25 mouse cellular contexts compared by ENCODE assay signal in the genomic region with DNA sequence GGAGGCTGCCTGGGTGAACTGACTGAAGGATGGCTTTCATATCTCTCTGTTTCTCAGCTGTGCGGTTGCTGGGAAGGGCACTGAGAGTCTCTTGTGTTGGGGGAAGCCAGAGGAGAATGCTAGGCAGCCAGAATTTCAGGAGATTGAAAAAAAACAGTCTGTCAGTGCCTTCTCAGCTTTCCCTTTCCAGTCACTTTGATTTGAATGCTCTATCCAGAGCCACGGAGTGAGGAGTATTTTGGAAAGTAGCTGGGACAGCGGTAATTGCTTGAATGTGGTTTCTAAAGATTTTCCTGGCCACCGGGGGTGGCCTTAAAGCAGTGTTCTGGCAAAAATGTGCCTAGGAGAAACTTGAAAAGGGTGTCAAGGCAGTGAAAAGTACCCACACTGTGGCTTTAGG.
DNase-seq lines count a peak whose midpoint lies in the region; ATAC-seq lines count a peak whose summit lies in the region.
"Had no signal": no experiment of that assay in that cellular context is flagged by ENCODE, and none has a peak within 500 bp of the region (broad histone marks: within the 10 kb centered on the region; RNA-seq: fewer than 3 reads in every experiment).

No protein-coding gene starts in this region.

- no peak overlapping the region for H3K4me3 ChIP-seq in embryonic facial prominence, embryonic 14.5 days (ENCODE audit: low read depth, low read length)
- H3K4me3 ChIP-seq in embryonic facial prominence, embryonic 10.5 days = no peak overlapping the region
- H3K4me3 ChIP-seq in heart, embryonic 10.5 days = no peak overlapping the region
- no peak overlapping the region for H3K4me3 ChIP-seq in midbrain, embryonic 10.5 days
- H3K4me3 ChIP-seq in midbrain, embryonic 16.5 days (ENCODE audit: low read depth, low read length) = no peak overlapping the region
- H3K4me3 ChIP-seq in kidney, embryonic 16.5 days (ENCODE audit: low read length) = no peak overlapping the region
- H3K4me3 ChIP-seq: erythroblast, embryonic 14.5 days; hindbrain, embryonic 15.5 days had no signal

- H3K9ac ChIP-seq in embryonic facial prominence, embryonic 14.5 days (ENCODE audit: low read depth, low read length) = no peak overlapping the region
- H3K9ac ChIP-seq in midbrain, embryonic 16.5 days (ENCODE audit: low read depth, low read length) = no peak overlapping the region
- no peak overlapping the region for H3K9ac ChIP-seq in kidney, embryonic 16.5 days (replicated peaks; ENCODE audit: low read length)
- H3K9ac ChIP-seq: forebrain, postnatal 0 days; hindbrain, embryonic 15.5 days had no signal

- H3K9me3 ChIP-seq in embryonic facial prominence, embryonic 14.5 days (ENCODE audit: control insufficient read depth, low read length) = no peaks in the 10 kb centered on the region
- H3K9me3 ChIP-seq in embryonic facial prominence, embryonic 10.5 days = no peaks in the 10 kb centered on the region
- H3K9me3 ChIP-seq in heart, embryonic 10.5 days = no peaks in the 10 kb centered on the region
- no peaks in the 10 kb centered on the region for H3K9me3 ChIP-seq in midbrain, embryonic 10.5 days (replicated peaks)
- H3K9me3 ChIP-seq in midbrain, embryonic 16.5 days (replicated peaks; ENCODE audit: control insufficient read depth, low read length, poor library complexity, severe bottlenecking) = no peaks in the 10 kb centered on the region
- no peaks in the 10 kb centered on the region for H3K9me3 ChIP-seq in kidney, embryonic 16.5 days (ENCODE audit: low read length)
- H3K9me3 ChIP-seq: hindbrain, embryonic 15.5 days had no signal

- WGBS in embryonic facial prominence, embryonic 14.5 days = 22% methylated on average over 4 of the region's 4 CpGs
- 66% methylated on average over 4 of the region's 4 CpGs for WGBS in embryonic facial prominence, embryonic 10.5 days
- WGBS in heart, embryonic 10.5 days = 43% methylated on average over 4 of the region's 4 CpGs
- 72% methylated on average over 4 of the region's 4 CpGs for WGBS in midbrain, embryonic 10.5 days
- WGBS in midbrain, embryonic 16.5 days = 65% methylated on average over 4 of the region's 4 CpGs
- WGBS in kidney, embryonic 16.5 days = 60% methylated on average over 4 of the region's 4 CpGs

- no peaks in the 10 kb centered on the region for H3K36me3 ChIP-seq in embryonic facial prominence, embryonic 14.5 days (ENCODE audit: control insufficient read depth, insufficient read depth, low read length)
- no peaks in the 10 kb centered on the region for H3K36me3 ChIP-seq in embryonic facial prominence, embryonic 10.5 days (replicated peaks)
- H3K36me3 ChIP-seq in heart, embryonic 10.5 days = no peaks in the 10 kb centered on the region
- no peaks in the 10 kb centered on the region for H3K36me3 ChIP-seq in midbrain, embryonic 10.5 days
- no peaks in the 10 kb centered on the region for H3K36me3 ChIP-seq in midbrain, embryonic 16.5 days (ENCODE audit: control insufficient read depth, insufficient read depth, low read length)
- no peaks in the 10 kb centered on the region for H3K36me3 ChIP-seq in kidney, embryonic 16.5 days (ENCODE audit: insufficient read depth, low read length)
- H3K36me3 ChIP-seq: hindbrain, embryonic 15.5 days had no signal

- no peak overlapping the region for H3K4me2 ChIP-seq in embryonic facial prominence, embryonic 14.5 days (ENCODE audit: low read depth, low read length)
- no peak overlapping the region for H3K4me2 ChIP-seq in midbrain, embryonic 16.5 days (ENCODE audit: low read length)
- no peak overlapping the region for H3K4me2 ChIP-seq in kidney, embryonic 16.5 days (replicated peaks; ENCODE audit: low read depth, low read length)
- H3K4me2 ChIP-seq: heart, embryonic 11.5 days; hindbrain, embryonic 15.5 days had no signal

- DNase-seq in embryonic facial prominence, embryonic 14.5 days (ENCODE audit: low spot score) = peak; percentile 70
- no peak for DNase-seq in embryonic facial prominence, embryonic 10.5 days (ENCODE audit: low spot score)
- DNase-seq in heart, embryonic 10.5 days (ENCODE audit: low spot score) = peak; percentile 41
- DNase-seq in heart, adult 8-10 months (ENCODE audit: low spot score) = no peak
- no peak for DNase-seq in midbrain, embryonic 10.5 days (ENCODE audit: low spot score)
- DNase-seq in fibroblast of lung, adult 2 months (ENCODE audit: low read depth) = peak; percentile 9
- DNase-seq: adrenal gland, postnatal 10 days; adrenal gland, postnatal 36 days; cerebellum, adult 11-12 months; cerebellum, adult 8-10 months; cerebellum, postnatal 10 days; cerebellum, postnatal 36 days; embryo, embryonic 11 days; forebrain, postnatal 0 days; gastrocnemius, postnatal 14 days; heart, adult 18-20 months; kidney, adult 2 months had no signal

- ATAC-seq in embryonic facial prominence, embryonic 14.5 days (ENCODE audit: low read depth) = no peak
- no peak for ATAC-seq in midbrain, embryonic 16.5 days
- ATAC-seq in kidney, embryonic 16.5 days (ENCODE audit: low FRiP score, low TSS enrichment) = no peak
- ATAC-seq: forebrain, embryonic 14.5 days; forebrain, postnatal 0 days; intestine, postnatal 0 days; Patski had no signal

- H3K27me3 ChIP-seq in embryonic facial prominence, embryonic 14.5 days (replicated peaks; ENCODE audit: control insufficient read depth, insufficient read depth, low read length) = no peaks in the 10 kb centered on the region
- 0 out of 2 replicates have a peak, but pooled peaks cover 7% of the 10 kb centered on the region for H3K27me3 ChIP-seq in embryonic facial prominence, embryonic 10.5 days (replicated peaks; ENCODE audit: low read depth, poor library complexity, severe bottlenecking)
- peaks cover 25% of the 10 kb centered on the region for H3K27me3 ChIP-seq in heart, embryonic 10.5 days (ENCODE audit: insufficient read depth, poor library complexity, severe bottlenecking)
- 0 out of 2 replicates have a peak, but pooled peaks cover 6% of the 10 kb centered on the region for H3K27me3 ChIP-seq in midbrain, embryonic 10.5 days (ENCODE audit: low read depth, poor library complexity, severe bottlenecking)
- H3K27me3 ChIP-seq in midbrain, embryonic 16.5 days (ENCODE audit: control insufficient read depth, insufficient read depth, low read depth, low read length) = no peaks in the 10 kb centered on the region
- no peaks in the 10 kb centered on the region for H3K27me3 ChIP-seq in kidney, embryonic 16.5 days (ENCODE audit: insufficient read depth, low read length)
- H3K27me3 ChIP-seq: hindbrain, embryonic 15.5 days; Patski had no signal

- no peak overlapping the region for H3K27ac ChIP-seq in embryonic facial prominence, embryonic 14.5 days (replicated peaks; ENCODE audit: low read depth, low read length)
- H3K27ac ChIP-seq in embryonic facial prominence, embryonic 10.5 days (replicated peaks) = no peak overlapping the region
- no peak overlapping the region for H3K27ac ChIP-seq in heart, embryonic 10.5 days
- H3K27ac ChIP-seq in midbrain, embryonic 10.5 days (replicated peaks) = 0 out of 2 replicates have a peak overlapping the region, but pooled peaks have one; percentile 33
- no peak overlapping the region for H3K27ac ChIP-seq in midbrain, embryonic 16.5 days (ENCODE audit: low read length)
- H3K27ac ChIP-seq in kidney, embryonic 16.5 days (ENCODE audit: low read length) = no peak overlapping the region
- H3K27ac ChIP-seq: hindbrain, embryonic 15.5 days had no signal

- peaks cover 9% of the 10 kb centered on the region; the same call in 1 of the 2 replicates for H3K4me1 ChIP-seq in embryonic facial prominence, embryonic 14.5 days (ENCODE audit: control insufficient read depth, insufficient read depth, low read length)
- H3K4me1 ChIP-seq in embryonic facial prominence, embryonic 10.5 days = 0 out of 2 replicates have a peak, but pooled peaks cover 26% of the 10 kb centered on the region
- H3K4me1 ChIP-seq in heart, embryonic 10.5 days = peaks cover 10% of the 10 kb centered on the region; the same call in 1 of the 2 replicates
- 0 out of 2 replicates have a peak, but pooled peaks cover 8% of the 10 kb centered on the region for H3K4me1 ChIP-seq in midbrain, embryonic 10.5 days
- H3K4me1 ChIP-seq in midbrain, embryonic 16.5 days (ENCODE audit: control insufficient read depth, insufficient read depth, low read length) = no peaks in the 10 kb centered on the region
- H3K4me1 ChIP-seq in kidney, embryonic 16.5 days (ENCODE audit: insufficient read depth, low read length) = peaks cover 7% of the 10 kb centered on the region

Comparison
In these comparisons a context has a peak if more than half of its experiments do, and no peak if none do; other contexts are left out.
1. DNase-seq: peak in embryonic facial prominence, embryonic 14.5 days (single experiment), heart, embryonic 10.5 days (single experiment) and fibroblast of lung, adult 2 months (single experiment); none in embryonic facial prominence, embryonic 10.5 days (single experiment), heart, adult 8-10 months (single experiment) and midbrain, embryonic 10.5 days (single experiment).